Mouse (Mus musculus): ENCODE results near the gene Otop2. TPM values are rescaled to one million over a fixed set of nuclear protein-coding genes. Genes with fewer than 3 reads are reported as not detected.

The Otop2 gene
- polyA plus RNA-seq, 1 experiment from 2014 or later = not detected

DNA sequence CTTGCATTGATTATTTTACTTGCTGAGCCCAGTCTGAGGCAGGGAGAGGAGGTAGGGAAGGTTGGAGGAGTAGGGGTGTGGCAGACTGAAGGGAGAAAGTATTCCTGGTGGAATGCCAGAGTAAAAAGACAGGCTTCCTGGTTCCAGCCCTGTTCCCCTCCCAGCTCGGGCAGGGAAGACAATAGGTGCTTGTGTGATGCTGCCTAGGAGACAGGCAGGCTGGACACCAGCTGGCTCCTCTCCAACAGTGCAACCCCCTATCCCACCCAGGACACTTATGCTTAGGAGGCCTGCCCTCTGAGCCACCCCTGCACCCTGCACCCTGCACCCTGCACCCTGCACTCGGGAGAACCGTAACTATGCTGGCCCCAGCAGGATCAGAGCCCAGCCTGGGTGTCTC lies 52.3 kb downstream of the Otop2 start:
- Histone ChIP-seq H3K36me3 (no peaks in the 10 kb centered on the region), H3K4me2 (peak overlapping the region; percentile 1; the same call in 1 of the 2 replicates), H3K4me3 (no peak overlapping the region), H3K27me3 (peaks cover 25% of the 10 kb centered on the region; the same call in 1 of the 2 replicates), H3K27ac (peak overlapping the region; percentile 75), H3K9me3 (no peaks in the 10 kb centered on the region), H3K9ac (0 out of 2 replicates have a peak overlapping the region, but pooled peaks have one; percentile 1), H3K4me1 (peaks cover 19% of the 10 kb centered on the region)
- 18% methylated on average over 3 of the region's 3 CpGs for WGBS
- peak; percentile 47 for ATAC-seq (ENCODE audit: borderline replicate concordance, extremely low read depth, low FRiP score, low TSS enrichment)

DNA sequence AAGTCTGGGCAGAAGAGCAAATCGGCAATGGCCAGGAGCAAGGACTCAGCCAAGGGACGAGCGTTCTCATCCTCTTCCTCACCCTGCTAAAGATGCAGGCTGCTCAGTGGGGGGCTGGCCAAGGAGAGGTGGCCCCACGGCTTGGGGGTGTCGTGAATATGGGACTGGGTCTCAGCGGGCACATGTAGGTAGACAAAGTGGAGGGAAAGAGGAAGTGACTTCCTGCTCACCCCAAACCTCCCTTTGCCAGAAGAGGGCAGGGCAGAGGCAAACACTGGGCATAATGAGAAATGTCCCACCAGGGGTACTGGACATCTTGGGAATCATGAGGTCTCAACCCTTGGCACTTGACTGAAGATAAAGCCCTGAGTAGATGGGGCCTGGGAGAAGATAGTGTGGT lies 52.8 kb downstream of the Otop2 start:
- Histone ChIP-seq H3K27me3 (peaks cover 27% of the 10 kb centered on the region; the same call in 1 of the 2 replicates), H3K9me3 (no peaks in the 10 kb centered on the region), H3K4me1 (peaks cover 24% of the 10 kb centered on the region), H3K4me3 (no peak overlapping the region), H3K27ac (peak overlapping the region; percentile 75), H3K9ac (0 out of 2 replicates have a peak overlapping the region, but pooled peaks have one; percentile 1), H3K4me2 (no peak overlapping the region; the same call in 1 of the 2 replicates), H3K36me3 (no peaks in the 10 kb centered on the region)
- 70% methylated on average over 6 of the region's 6 CpGs for WGBS
- ATAC-seq (ENCODE audit: borderline replicate concordance, extremely low read depth, low FRiP score, low TSS enrichment) = no peak

DNA sequence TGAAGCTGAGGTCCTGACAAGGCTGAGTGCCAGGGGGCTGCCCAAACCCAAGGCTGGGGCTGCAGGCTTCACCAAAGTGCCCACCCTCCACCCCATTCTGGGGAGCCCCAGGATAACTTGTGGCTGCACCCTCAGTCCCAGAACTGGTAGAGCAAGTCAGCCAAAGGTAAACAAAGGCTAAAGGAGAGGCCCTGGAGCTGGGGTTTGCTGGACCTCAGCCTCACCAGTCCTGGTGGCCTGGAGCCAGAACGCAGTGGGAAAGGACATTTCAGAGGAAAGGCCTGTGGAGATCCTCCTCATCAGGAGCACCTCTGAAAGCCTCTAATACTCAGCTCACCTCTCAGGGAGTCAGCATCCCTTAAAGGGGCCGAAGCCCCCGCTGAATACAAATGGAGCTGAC lies 57.2 kb downstream of the Otop2 start:
- no peak for ATAC-seq (ENCODE audit: borderline replicate concordance, extremely low read depth, low FRiP score, low TSS enrichment)
- Histone ChIP-seq H3K27me3 (peaks cover 36% of the 10 kb centered on the region), H3K9ac (no peak overlapping the region), H3K9me3 (no peaks in the 10 kb centered on the region), H3K4me3 (no peak overlapping the region), H3K27ac (peak overlapping the region; percentile 60), H3K4me1 (peaks cover 46% of the 10 kb centered on the region), H3K4me2 (no peak overlapping the region), H3K36me3 (no peaks in the 10 kb centered on the region)
- 76% methylated on average over 3 of the region's 3 CpGs for WGBS

DNA sequence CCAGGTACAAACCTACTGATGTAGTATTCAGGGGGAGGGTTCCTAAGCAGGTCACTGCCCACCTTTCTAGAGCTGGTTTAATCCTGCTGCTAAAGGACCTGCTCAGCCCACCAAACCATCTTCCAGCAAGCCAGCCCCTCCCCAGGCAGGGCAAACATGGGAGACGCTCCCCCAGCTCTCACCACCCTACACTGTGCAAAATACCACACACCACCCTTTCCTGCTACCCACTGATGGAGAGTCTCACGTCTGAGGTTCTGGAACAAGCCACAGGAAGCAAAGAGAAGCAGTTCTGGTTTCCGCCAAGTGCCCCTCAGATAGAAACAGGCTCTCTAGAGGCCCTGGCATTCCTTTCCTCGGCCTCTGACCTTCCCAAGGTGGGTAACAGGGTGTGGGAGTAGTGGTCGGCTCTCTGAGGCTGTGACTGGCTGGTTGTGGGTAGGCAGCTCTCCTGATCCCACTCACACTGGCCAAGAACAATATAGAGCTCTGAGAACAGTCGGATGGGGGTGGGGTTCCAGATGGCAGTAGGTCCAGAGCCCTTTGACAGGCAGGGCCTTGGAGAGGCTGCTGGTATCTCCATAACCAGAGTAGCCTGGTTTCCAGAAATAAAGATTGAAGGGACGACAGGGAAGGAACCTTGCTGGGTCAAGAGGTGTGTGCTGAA lies 59.2 kb downstream of the Otop2 start:
- WGBS = 35% methylated on average over 7 of the region's 7 CpGs
- ATAC-seq (ENCODE audit: borderline replicate concordance, extremely low read depth, low FRiP score, low TSS enrichment) = no peak
- peaks cover 53% of the 10 kb centered on the region for H3K27me3 ChIP-seq

DNA sequence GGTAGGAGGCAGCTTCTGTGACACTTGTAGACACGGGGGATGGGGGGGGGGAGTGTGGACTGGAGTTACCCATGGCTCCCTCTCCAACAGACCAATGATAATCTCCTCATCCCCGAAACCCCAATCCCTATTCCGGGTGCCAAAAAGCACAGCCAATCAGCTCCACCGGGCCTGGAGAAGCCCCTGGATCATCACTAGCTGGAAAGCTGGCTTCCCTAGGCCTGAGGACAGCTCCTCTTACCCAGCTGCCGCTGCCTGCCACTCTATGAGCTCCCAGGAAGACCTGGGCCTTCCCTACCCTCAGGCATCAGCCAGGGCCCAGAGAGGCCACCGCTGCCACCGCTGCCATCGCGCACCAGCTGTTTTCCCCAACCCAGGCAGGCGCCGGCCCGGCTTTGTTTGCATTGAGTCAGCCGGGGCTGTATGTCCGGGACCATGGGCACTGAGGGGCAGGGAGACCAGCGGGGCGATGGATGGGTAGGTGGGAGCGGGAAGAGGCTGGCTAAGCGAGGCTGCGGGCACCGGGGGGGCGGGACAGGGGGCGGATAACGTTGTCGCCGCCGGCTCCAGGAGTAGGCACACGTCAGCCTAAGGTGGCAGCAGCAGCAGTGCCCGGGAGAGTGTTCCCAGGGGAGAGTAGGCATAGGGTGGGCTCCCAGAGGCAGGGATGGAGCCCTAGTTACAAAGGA lies 59.9 kb downstream of the Otop2 start:
- no peak overlapping the region for H3K27ac ChIP-seq
- peaks cover 39% of the 10 kb centered on the region for H3K4me1 ChIP-seq
- peak; percentile 32; the same call in 1 of the 2 replicates for ATAC-seq (ENCODE audit: borderline replicate concordance, extremely low read depth, low FRiP score, low TSS enrichment)
- no peaks in the 10 kb centered on the region for H3K36me3 ChIP-seq
- peak overlapping the region; percentile 85 for H3K4me2 ChIP-seq
- H3K9ac ChIP-seq = peak overlapping the region; percentile 39
- peaks cover 53% of the 10 kb centered on the region for H3K27me3 ChIP-seq
- WGBS = 3% methylated on average over 28 of the region's 28 CpGs
- peak overlapping the region; percentile 48 for H3K4me3 ChIP-seq
- H3K9me3 ChIP-seq = no peaks in the 10 kb centered on the region

More for the DNA sequence above, 59.2 kb downstream of the Otop2 start:
- H3K4me2 ChIP-seq = peak overlapping the region; percentile 85
- peaks cover 39% of the 10 kb centered on the region for H3K4me1 ChIP-seq
- no peaks in the 10 kb centered on the region for H3K9me3 ChIP-seq
- H3K9ac ChIP-seq = 0 out of 2 replicates have a peak overlapping the region, but pooled peaks have one; percentile 39
- peak overlapping the region; percentile 48 for H3K4me3 ChIP-seq
- no peak overlapping the region for H3K27ac ChIP-seq
- H3K36me3 ChIP-seq = no peaks in the 10 kb centered on the region

DNA sequence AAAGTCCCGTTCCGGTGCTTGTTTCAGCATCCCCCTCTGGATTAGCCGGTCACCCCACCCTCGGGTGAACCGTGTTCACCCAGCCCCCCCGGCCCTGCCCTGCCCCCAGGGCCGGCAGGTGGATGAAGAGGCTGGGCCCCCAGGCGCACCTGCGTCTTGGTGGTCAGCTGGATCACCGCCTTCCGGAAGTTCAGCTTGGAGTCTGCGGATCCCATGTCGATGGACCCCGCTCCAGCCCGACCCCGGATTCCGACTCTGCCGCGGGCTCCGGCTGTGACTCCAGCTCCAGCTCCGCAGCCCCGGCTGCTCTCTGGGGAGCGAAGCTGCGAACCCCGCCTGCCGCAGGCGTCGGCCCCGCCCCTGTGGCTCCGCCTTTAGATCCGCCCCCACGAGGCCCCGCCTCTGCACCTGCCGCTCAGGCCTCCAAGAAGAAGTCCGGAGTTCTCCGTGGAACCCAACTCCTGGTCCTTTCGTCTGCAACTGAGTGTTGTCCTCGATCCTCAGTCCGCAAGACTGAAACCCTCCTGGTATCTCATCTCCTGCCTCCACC lies 60.5 kb downstream of the Otop2 start, which contains the start of gene Hid1:
Gene Hid1, minus strand, starts transcription at position 362 of the 550 bp plus-strand sequence.
- WGBS = under 1% methylated on average over 39 of the region's 39 CpGs
- peaks cover 53% of the 10 kb centered on the region for H3K27me3 ChIP-seq
- no peak within 1 kb of the TSS for H3K27ac ChIP-seq
- H3K9me3 ChIP-seq = no peaks in the 10 kb centered on the region
- peak within 1 kb of the TSS; percentile 39 for H3K9ac ChIP-seq
- H3K4me2 ChIP-seq = peak within 1 kb of the TSS; percentile 85
- H3K36me3 ChIP-seq = no peaks in the 10 kb centered on the region
- H3K4me3 ChIP-seq = peak within 1 kb of the TSS; percentile 48
- peaks cover 39% of the 10 kb centered on the region for H3K4me1 ChIP-seq
- peak; percentile 71 for ATAC-seq (ENCODE audit: borderline replicate concordance, extremely low read depth, low FRiP score, low TSS enrichment)

DNA sequence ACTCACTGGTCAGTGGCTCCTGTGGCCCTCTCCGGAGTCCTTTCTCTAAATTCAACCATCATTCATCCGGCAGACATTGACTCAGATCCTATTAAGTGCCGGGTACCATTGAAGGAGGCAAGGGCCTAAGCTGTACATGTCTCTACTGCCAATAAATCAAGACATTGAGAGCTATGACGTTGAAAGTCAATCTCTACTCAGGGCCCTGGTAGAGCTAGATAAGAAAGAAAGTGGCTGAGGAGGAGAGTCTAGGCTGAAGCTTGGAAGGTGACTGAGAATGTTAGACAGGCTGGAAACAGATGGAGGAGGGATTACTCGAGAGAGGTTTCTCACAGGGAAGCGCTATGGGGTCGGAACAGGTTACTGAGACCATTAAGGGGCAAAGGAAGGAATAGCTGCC lies 63.4 kb downstream of the Otop2 start:
- ATAC-seq (ENCODE audit: borderline replicate concordance, extremely low read depth, low FRiP score, low TSS enrichment) = no peak
- Histone ChIP-seq H3K4me2 (no peak overlapping the region), H3K9ac (no peak overlapping the region), H3K4me3 (no peak overlapping the region), H3K4me1 (peaks cover 35% of the 10 kb centered on the region), H3K9me3 (no peaks in the 10 kb centered on the region), H3K27me3 (peaks cover 66% of the 10 kb centered on the region), H3K36me3 (no peaks in the 10 kb centered on the region), H3K27ac (no peak overlapping the region)
- 46% methylated on average over 7 of the region's 7 CpGs for WGBS

DNA sequence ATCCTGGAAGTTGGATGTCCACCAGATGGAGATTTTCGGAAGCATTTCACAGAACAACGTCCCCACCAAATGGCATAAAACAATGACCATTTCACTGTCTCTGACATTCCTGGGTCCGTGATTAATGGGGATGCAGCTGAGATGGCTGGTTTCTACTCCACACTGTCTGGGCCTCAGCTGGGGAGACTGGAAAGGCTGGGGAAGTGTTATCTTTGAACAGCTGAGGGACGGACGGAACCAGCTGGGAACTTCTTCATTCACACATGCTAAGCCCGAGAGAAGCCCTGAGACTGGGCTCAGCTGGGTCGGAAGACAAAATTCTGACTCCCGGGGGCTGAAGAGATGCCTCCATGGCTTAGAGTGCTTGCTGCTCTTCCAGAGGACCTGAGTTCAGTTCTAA lies 64.4 kb downstream of the Otop2 start:
- no peak overlapping the region for H3K4me2 ChIP-seq
- ATAC-seq (ENCODE audit: borderline replicate concordance, extremely low read depth, low FRiP score, low TSS enrichment) = no peak
- no peaks in the 10 kb centered on the region for H3K36me3 ChIP-seq
- 51% methylated on average over 8 of the region's 8 CpGs for WGBS
- H3K9me3 ChIP-seq = no peaks in the 10 kb centered on the region
- no peak overlapping the region for H3K9ac ChIP-seq
- H3K27me3 ChIP-seq = peaks cover 65% of the 10 kb centered on the region
- peaks cover 25% of the 10 kb centered on the region for H3K4me1 ChIP-seq
- no peak overlapping the region for H3K4me3 ChIP-seq
- H3K27ac ChIP-seq = no peak overlapping the region

DNA sequence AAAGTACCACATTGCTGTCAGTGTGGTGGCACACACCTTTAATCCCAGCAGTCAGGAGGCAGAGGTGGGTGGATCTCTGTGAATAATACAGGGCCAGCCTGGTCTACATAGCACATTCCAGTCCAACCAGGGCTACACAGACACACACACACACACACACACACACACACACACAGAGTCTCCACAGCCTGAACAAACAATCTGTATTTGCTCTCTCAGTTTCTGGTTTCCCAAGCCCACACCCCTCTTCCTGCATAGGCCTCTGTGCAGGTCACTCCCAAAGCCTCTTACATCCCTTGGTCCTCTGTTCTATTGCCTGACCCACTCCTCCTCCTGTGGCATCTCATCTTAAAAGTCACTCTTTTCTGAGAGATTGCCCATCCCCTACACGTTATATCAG lies 65.1 kb downstream of the Otop2 start:
- no peak overlapping the region for H3K4me3 ChIP-seq
- H3K27ac ChIP-seq = no peak overlapping the region
- no peak overlapping the region for H3K4me2 ChIP-seq
- H3K36me3 ChIP-seq = no peaks in the 10 kb centered on the region
- WGBS = 50% methylated on average over 1 of the region's 1 CpGs
- ATAC-seq (ENCODE audit: borderline replicate concordance, extremely low read depth, low FRiP score, low TSS enrichment) = no peak
- H3K9ac ChIP-seq = no peak overlapping the region
- peaks cover 19% of the 10 kb centered on the region for H3K4me1 ChIP-seq
- peaks cover 58% of the 10 kb centered on the region for H3K27me3 ChIP-seq
- H3K9me3 ChIP-seq = no peaks in the 10 kb centered on the region

DNA sequence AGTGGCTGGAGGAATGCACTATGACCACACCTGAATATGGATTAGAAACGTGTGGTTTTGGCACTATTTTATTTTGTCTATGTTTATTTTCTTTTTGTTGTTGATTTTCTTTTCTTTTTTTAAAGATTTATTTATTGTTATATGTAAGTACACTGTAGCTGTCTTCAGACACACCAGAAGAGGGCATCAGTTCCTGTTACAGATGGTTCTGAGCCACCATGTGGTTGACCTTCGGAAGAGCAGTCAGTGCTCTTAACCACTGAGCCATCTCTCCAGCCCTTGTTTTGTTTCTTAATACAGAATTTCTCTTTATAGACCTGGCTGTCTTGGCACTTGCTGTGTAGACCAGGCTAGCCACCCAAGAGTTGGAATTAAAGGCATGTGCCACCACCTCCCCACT lies 65.8 kb downstream of the Otop2 start:
- Histone ChIP-seq H3K27me3 (peaks cover 51% of the 10 kb centered on the region), H3K27ac (no peak overlapping the region), H3K36me3 (no peaks in the 10 kb centered on the region), H3K4me1 (peaks cover 12% of the 10 kb centered on the region), H3K4me2 (no peak overlapping the region), H3K9me3 (no peaks in the 10 kb centered on the region), H3K9ac (no peak overlapping the region), H3K4me3 (no peak overlapping the region)
- ATAC-seq (ENCODE audit: borderline replicate concordance, extremely low read depth, low FRiP score, low TSS enrichment) = no peak
- 35% methylated on average over 2 of the region's 2 CpGs for WGBS

DNA sequence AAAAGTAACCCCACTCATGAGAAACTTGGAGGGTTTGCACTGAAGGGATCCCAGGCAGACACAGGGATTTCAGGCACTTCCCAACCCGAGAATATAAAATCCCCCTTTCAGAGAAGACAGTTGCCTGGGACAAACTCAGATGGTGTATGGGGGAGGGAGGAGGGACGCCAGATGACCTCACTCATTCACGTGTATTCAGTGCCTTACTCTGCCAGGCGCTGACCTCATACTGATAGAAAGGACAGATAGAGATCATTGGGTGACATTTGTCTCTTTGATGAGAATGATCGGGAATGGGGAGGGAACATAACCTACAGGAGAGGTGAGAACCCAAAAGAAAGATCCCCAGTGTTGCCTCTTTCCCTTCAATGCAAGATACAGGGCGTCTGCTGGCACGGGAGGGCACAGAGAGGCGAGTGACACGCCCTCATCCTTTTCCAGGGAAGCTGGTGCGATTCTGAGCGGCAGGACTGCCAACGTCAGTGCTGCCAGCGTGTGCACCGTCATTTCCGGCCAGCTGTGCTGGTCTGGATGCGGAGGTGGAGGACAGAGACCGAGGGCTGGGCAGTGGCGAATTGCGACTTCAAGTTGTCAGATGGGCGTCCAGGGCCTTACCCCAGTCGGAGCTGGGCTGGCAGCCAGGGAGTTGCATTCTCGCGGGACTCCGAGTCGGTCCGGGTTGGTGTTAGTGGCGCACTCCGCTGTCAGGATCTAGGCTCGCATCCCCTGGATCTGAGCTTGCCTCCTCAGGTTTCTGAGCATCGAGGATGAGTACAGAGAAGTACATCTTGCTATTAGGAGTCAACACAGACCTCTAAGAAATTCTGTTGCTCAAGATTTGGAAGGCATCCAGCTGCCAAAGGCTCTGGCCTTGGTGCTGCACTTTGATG lies 67.1 kb downstream of the Otop2 start:
- 1% methylated on average over 30 of the region's 30 CpGs for WGBS
- peak; percentile 60 for ATAC-seq (ENCODE audit: borderline replicate concordance, extremely low read depth, low FRiP score, low TSS enrichment)
- Histone ChIP-seq H3K36me3 (no peaks in the 10 kb centered on the region), H3K4me2 (peak overlapping the region; percentile 75), H3K4me1 (peaks cover 12% of the 10 kb centered on the region), H3K27me3 (peaks cover 47% of the 10 kb centered on the region), H3K27ac (no peak overlapping the region), H3K4me3 (peak overlapping the region; percentile 31), H3K9me3 (no peaks in the 10 kb centered on the region), H3K9ac (0 out of 2 replicates have a peak overlapping the region, but pooled peaks have one; percentile 18)

Measured in lung, embryonic 15.5 days (tissue).